In genomic region chr11:49086858-49087361, GRCm38 (mm10) we compare ENCODE assay signal across 12 mouse cellular contexts. TPM values are rescaled to one million over a fixed set of nuclear protein-coding genes. Genes with fewer than 3 reads are reported as not detected.
A peak's percentile ranks its signal among the peaks of the same experiment; 100 is the strongest.
DNase-seq lines count a peak whose midpoint lies in the region; ATAC-seq and TF ChIP-seq lines count a peak whose summit lies in the region.
"Had no signal": no experiment of that assay in that cellular context is flagged by ENCODE, and none has a peak within 500 bp of the region (broad histone marks: within the 10 kb centered on the region; RNA-seq: fewer than 3 reads in every experiment).

No protein-coding gene starts in this region.

- 0 out of 2 replicates have a peak, but pooled peaks cover 7% of the 10 kb centered on the region for H3K4me1 ChIP-seq in kidney, postnatal 0 days (replicated peaks; ENCODE audit: insufficient read depth, low read length)
- peaks cover 90% of the 10 kb centered on the region for H3K4me1 ChIP-seq in G1E (ENCODE audit: insufficient read depth, low read depth, low read length)

- H3K4me2 ChIP-seq in kidney, postnatal 0 days (ENCODE audit: low read length): no peak overlapping the region
- H3K4me2 ChIP-seq: midbrain, embryonic 12.5 days had no signal

- 81% methylated on average over 6 of the region's 6 CpGs for WGBS in kidney, postnatal 0 days

- DNase-seq in kidney, postnatal 0 days (ENCODE audit: low spot score): no peak
- DNase-seq in kidney, postnatal 36 days: no peak
- DNase-seq in G1E (ENCODE audit: low spot score): no peak
- peak; percentile 81 for DNase-seq in induced T-regulatory cell, adult 2 months (ENCODE audit: low read depth)
- DNase-seq in naive thymus-derived CD4-positive, alpha-beta T cell, adult 2 months (ENCODE audit: low read depth): peak; percentile 67
- DNase-seq in cerebellum, adult 9-10 months: no peak
- no peak for DNase-seq in adrenal gland, adult 18-20 months (ENCODE audit: low spot score in 2 of 2)
- no peak for DNase-seq in left cerebral cortex, postnatal 25 days (ENCODE audit: low spot score in 2 of 2)
- DNase-seq: heart, postnatal 14 days had no signal

- no peaks in the 10 kb centered on the region for H3K9me3 ChIP-seq in kidney, postnatal 0 days (replicated peaks; ENCODE audit: low read length)
- H3K9me3 ChIP-seq in G1E (replicated peaks): no peaks in the 10 kb centered on the region
- H3K9me3 ChIP-seq: midbrain, embryonic 12.5 days had no signal

- no peak overlapping the region for H3K4me3 ChIP-seq in kidney, postnatal 0 days (replicated peaks; ENCODE audit: low read depth, low read length)
- H3K4me3 ChIP-seq in G1E (ENCODE audit: low read depth, low read length): peak overlapping the region; percentile 63
- H3K4me3 ChIP-seq: midbrain, embryonic 12.5 days had no signal

- no peak for TF ChIP-seq CTCF in kidney, postnatal 0 days (IDR thresholded peaks at IDR 0.05; ENCODE audit: low read depth)
- no peak for TF ChIP-seq CTCF in G1E (IDR thresholded peaks at IDR 0.05; ENCODE audit: low read depth, low read length)

- H3K27ac ChIP-seq in kidney, postnatal 0 days: peak overlapping the region; percentile 58; the same call in 1 of the 2 replicates
- H3K27ac ChIP-seq: midbrain, embryonic 12.5 days had no signal

- no peaks in the 10 kb centered on the region for H3K36me3 ChIP-seq in kidney, postnatal 0 days (ENCODE audit: insufficient read depth, low read length)
- peaks cover 4% of the 10 kb centered on the region for H3K36me3 ChIP-seq in G1E (replicated peaks)
- H3K36me3 ChIP-seq: midbrain, embryonic 12.5 days had no signal

- H3K9ac ChIP-seq in kidney, postnatal 0 days (ENCODE audit: low read depth, low read length): no peak overlapping the region
- H3K9ac ChIP-seq: midbrain, embryonic 12.5 days had no signal

- H3K27me3 ChIP-seq in kidney, postnatal 0 days (ENCODE audit: insufficient read depth, low read length): no peaks in the 10 kb centered on the region
- H3K27me3 ChIP-seq in G1E (ENCODE audit: insufficient read depth, low read length): no peaks in the 10 kb centered on the region
- H3K27me3 ChIP-seq: midbrain, embryonic 12.5 days had no signal

- intact Hi-C loops in left cerebral cortex, postnatal 25 days (cut with DNase I): no loop called here

- ATAC-seq in kidney, postnatal 0 days (replicated peaks; ENCODE audit: low FRiP score, low read depth): no peak
- no peak for ATAC-seq in G1E (ENCODE audit: extremely low read depth, insufficient number of reproducible peaks, low FRiP score, poor library complexity, severe bottlenecking)

RNA-seq across cellular contexts. Expression of gene Ifi47, which starts 10.5 kb away (rescaled TPM):
- polyA plus RNA-seq in kidney, postnatal 0 days (2015; fragmentation: Nextera tagmentation; extraction: Ambion mirVana): 4.3 and 6.2 TPM in 2 replicates
- total RNA-seq in G1E (2014; fragmentation: Nextera tagmentation) (16.5 and 25.1 TPM in 2 replicates), G1E (2017) (31.6 and 32.2 TPM in 2 replicates)
- 0.81 and 0.99 TPM in 2 replicates for polyA plus RNA-seq in G1E (2012)
- total RNA-seq in adrenal gland, adult 18-20 months (2021): 1 to 10 TPM; 7.3 to 9.4 TPM
- under 1 TPM; 0.34 to 0.78 TPM for total RNA-seq in left cerebral cortex, postnatal 25 days (2021)

RNA-seq across cellular contexts. Expression of gene Tgtp2, which starts 22.9 kb away (rescaled TPM):
- 1.6 and 2.2 TPM in 2 replicates for polyA plus RNA-seq in kidney, postnatal 0 days (2015; fragmentation: Nextera tagmentation; extraction: Ambion mirVana)
- total RNA-seq in G1E (2014; fragmentation: Nextera tagmentation) (8.3 and 10.0 TPM in 2 replicates), G1E (2017) (23.1 and 25.2 TPM in 2 replicates)
- 0.20 and 0.26 TPM in 2 replicates for polyA plus RNA-seq in G1E (2012)
- 10 to 100 TPM in 1 of 2 experiments, 1 to 10 TPM in 1; 4.3 to 18.2 TPM for total RNA-seq in adrenal gland, adult 18-20 months (2021)
- total RNA-seq in left cerebral cortex, postnatal 25 days (2021): under 1 TPM in 1 of 2 experiments, not detected in 1; 0.21 TPM
- total RNA-seq: ES-E14 had no signal

RNA-seq across cellular contexts. Expression of gene Olfr1396, which starts 27.8 kb away (rescaled TPM):
- polyA plus RNA-seq in kidney, postnatal 0 days (2015; fragmentation: Nextera tagmentation; extraction: Ambion mirVana): 0.05 TPM in 1 of 2 replicates, not detected in the other
- total RNA-seq in G1E (2014; fragmentation: Nextera tagmentation): not detected in 2 replicates
- total RNA-seq in G1E (2017): 0.06 and 0.11 TPM in 2 replicates
- not detected in 2 replicates for polyA plus RNA-seq in G1E (2012)
- 1 to 10 TPM; 1.2 to 4.1 TPM for total RNA-seq in adrenal gland, adult 18-20 months (2021)
- not detected for total RNA-seq in left cerebral cortex, postnatal 25 days (2021)
- total RNA-seq: ES-E14; layer of hippocampus, postnatal 10 days had no signal
- polyA plus RNA-seq: midbrain, embryonic 12.5 days had no signal

RNA-seq across cellular contexts. Expression of gene 9930111J21Rik2, which starts 35.9 kb away (rescaled TPM):
- polyA plus RNA-seq in kidney, postnatal 0 days (2015; fragmentation: Nextera tagmentation; extraction: Ambion mirVana): 0.68 TPM in 2 replicates
- total RNA-seq in G1E (2014; fragmentation: Nextera tagmentation): 4.6 and 7.8 TPM in 2 replicates
- 2.9 and 4.1 TPM in 2 replicates for total RNA-seq in G1E (2017)
- polyA plus RNA-seq in G1E (2012): 0.04 and 0.07 TPM in 2 replicates
- 1 to 10 TPM; 3.2 to 6.1 TPM for total RNA-seq in adrenal gland, adult 18-20 months (2021)
- 1 to 10 TPM in 1 of 2 experiments, under 1 TPM in 1; 0.89 to 1.4 TPM for total RNA-seq in left cerebral cortex, postnatal 25 days (2021)

RNA-seq across cellular contexts. Expression of gene Olfr1395, which starts 55.2 kb away (rescaled TPM):
- polyA plus RNA-seq in kidney, postnatal 0 days (2015; fragmentation: Nextera tagmentation; extraction: Ambion mirVana): not detected in 2 replicates
- total RNA-seq in G1E (2014; fragmentation: Nextera tagmentation) (not detected in 2 replicates), G1E (2017) (0.06 and 0.16 TPM in 2 replicates)
- not detected in 2 replicates for polyA plus RNA-seq in G1E (2012)
- not detected for total RNA-seq in adrenal gland, adult 18-20 months (2021)
- not detected for total RNA-seq in left cerebral cortex, postnatal 25 days (2021)
- total RNA-seq: ES-E14; heart, postnatal 14 days; layer of hippocampus, postnatal 10 days had no signal
- polyA plus RNA-seq: midbrain, embryonic 12.5 days had no signal

Comparison
In these comparisons a context has a peak if more than half of its experiments do, and no peak if none do; other contexts are left out.
1. DNase-seq: peak in induced T-regulatory cell, adult 2 months (single experiment) and naive thymus-derived CD4-positive, alpha-beta T cell, adult 2 months (single experiment); none in kidney, postnatal 0 days (single experiment), kidney, postnatal 36 days (0 of 2), G1E (single experiment), cerebellum, adult 9-10 months (single experiment), adrenal gland, adult 18-20 months (0 of 2) and left cerebral cortex, postnatal 25 days (0 of 2).
2. RNA of gene Ifi47, which starts 10.5 kb away (total RNA-seq): 16.5 to 32.2 TPM in G1E and 7.3 to 9.4 TPM in adrenal gland, adult 18-20 months; 0.34 to 0.78 TPM in left cerebral cortex, postnatal 25 days; every median in the first group is over 4 times any median in the second.